Mouse (Mus musculus): ENCODE results near the gene Srf.
A peak's percentile ranks its signal among the peaks of the same experiment; 100 is the strongest.

Gene Srf

DNA sequence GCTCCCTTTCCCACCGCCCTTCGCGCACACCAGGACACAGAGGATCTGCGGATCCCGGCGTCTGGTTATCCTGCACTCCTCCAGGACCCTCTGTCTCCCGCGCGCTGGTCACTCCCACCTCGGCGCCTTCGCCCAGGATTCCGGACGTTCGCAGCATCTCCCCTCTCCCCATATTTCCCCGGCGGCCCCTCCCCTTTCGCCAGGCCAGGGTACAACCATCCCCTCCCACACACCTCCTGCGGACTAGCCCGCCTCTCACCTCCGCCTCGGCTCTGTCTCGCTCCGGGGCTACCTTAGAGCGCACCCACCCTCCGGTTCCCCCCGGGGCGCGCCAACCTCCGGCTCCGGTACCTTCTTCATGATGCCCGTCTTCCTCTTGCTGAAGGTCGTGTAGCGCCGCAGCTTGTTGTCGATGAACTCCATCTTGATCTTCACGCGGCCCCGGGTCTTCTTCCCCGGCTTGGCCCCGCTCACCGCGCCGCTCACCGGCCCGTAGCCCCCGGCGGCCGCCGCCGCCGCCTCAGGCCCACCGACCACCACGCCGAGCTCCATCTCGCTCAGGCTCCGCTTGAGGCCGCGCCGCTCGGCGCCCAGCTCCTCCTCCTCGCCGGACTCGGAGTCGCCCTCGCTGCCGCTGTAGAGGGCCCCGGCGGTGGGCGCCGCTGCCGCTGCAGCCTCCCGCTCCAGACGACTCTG lies 850 bp downstream of the Srf start:
- peak; percentile 62 for DNase-seq (ENCODE audit: low read depth)

DNA sequence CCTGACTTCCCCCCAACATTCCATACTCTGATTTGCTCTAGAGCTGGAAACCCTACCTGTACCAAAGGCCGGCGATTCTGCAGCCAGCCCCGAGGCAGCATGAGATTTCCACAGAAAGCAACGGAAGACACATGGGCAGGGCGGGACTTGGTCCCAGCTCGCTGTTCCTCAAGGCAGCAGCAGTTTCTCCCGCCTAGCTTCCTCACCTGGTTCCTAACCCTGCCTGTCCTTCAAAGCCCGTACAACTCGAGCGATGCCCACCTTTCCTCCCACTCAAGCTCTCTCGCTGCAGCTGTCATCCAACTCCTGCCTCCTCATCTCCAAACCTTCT lies 1.4 kb downstream of the Srf start:
- DNase-seq (ENCODE audit: low read depth) = peak; percentile 51

DNA sequence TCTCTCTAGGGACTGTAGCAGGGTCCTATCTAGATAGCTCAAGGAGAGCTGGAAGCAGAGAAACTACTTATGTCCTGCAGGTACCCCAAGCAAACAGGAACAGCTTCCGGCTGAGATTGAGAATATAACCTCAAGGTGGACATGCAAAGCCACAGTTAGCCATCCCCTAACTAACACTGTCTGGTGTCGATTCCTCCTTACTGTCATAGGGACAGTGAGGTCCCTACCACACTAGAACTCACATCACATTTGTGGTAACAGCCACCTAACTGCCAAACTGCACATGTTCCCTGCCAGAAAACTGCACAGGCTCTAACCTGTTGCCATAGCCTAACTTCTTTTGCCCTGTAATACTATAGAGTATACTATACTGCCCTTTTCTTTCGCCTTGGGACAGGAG lies 2.0 kb downstream of the Srf start:
- DNase-seq (ENCODE audit: low read depth) = peak; percentile 37

DNA sequence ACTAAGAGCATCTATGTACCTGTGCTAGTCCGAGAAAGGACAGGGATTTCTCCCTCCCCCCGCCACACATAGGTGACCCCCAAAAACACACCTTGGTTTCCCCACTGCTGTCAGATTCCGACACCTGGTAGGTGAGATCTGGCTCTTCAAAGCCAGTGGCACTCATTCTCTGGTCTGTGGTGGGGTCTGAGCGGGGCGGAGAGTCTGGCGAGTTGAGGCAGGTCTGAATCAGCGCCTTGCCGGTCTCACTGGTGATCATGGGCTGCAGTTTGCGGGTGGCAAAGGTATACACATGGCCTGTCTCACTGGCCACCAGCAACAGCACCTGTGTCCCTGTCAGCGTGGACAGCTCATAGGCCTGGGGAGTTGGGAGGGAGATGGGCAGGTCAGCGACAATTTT lies 2.5 kb downstream of the Srf start:
- DNase-seq (ENCODE audit: low read depth) = peak; percentile 24

DNA sequence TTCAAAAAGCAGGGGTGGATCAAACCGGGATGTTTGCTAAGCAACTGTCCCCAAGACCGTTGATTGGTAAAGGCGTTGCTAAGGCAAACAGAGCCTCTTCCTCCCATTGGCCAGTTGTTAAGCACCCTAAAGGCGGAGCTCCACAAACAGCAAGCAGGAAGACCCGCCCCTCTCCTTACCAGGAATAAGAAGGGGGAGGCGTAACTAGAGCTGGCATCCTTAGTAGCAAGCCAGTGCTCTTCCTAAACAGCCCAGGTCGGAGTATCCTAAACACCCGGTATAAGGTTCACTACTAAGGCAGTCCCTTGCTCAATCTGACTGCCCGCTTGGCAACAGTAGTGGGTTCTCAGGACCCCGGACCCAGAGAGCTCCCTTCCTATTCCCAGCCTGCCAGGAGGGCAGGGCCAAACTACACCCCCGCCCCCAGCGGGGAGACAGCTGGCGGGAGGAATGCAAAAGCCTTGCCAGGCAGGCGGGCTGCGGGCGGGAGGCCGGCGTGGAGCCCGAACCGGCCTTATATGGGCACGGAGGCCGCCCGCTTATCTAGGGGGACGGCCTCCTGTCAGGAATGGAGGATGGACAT lies 3.0 kb downstream of the Srf start:
- peak; percentile 84 for DNase-seq (ENCODE audit: low read depth)

DNA sequence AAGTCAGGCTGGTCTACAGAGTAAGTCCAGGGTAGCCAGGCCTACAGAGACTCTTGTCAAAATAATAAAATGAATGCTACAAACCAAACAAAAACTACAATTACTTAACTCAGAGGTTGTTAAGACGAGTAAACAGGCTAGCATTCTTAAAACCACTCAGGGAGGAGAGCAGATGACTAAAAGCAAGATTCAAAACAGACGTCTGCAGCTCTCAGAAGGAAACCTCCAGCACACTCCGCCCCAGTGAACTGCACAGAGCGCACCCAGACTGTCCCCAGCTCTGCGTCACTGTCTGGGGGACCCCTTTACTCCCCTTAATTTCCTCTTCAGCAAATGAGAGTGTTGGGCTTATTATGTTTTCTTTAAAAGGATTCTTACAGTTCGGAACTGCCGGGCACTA lies 3.8 kb downstream of the Srf start:
- peak; percentile 52 for DNase-seq (ENCODE audit: low read depth)

DNA sequence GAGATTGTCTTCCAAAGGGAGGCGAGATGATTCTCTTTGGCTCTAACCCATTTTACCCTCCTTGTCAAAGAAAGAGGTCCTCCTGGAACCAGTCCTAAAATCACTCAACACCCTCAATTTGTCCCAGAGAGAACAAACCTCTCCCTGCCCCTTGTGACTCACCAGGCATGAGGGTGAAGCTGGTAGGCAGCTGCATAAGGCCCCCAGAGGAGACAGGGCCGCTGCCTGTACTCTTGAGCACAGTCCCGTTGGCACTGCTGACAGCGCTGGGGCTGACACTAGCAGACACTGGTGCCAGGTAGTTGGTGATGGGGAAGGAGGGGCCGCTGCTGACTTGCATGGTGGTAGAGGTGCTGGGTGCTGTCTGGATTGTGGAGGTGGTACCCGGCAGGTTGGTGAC lies 4.6 kb downstream of the Srf start:
- DNase-seq (ENCODE audit: low read depth) = no peak

DNA sequence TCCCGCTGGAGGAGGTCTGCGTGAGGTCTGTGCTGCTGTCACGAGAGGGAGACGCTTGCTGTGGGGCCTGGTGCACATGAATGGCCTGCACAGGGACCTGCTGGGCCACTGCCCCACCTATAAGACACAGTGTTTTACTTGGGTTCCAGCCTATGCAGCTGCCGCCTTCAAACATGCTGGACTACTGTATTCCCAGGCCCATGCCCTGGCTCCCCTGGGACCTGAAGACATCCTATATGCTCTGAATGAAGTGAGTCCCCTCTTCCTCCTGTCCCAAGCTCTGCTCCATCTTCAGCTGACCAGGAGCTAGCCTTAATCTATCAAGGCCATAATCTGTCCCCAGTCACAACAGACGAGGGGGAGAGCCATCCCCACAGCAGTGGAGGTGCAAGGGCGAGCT lies 5.1 kb downstream of the Srf start:
- DNase-seq (ENCODE audit: low read depth) = no peak

DNA sequence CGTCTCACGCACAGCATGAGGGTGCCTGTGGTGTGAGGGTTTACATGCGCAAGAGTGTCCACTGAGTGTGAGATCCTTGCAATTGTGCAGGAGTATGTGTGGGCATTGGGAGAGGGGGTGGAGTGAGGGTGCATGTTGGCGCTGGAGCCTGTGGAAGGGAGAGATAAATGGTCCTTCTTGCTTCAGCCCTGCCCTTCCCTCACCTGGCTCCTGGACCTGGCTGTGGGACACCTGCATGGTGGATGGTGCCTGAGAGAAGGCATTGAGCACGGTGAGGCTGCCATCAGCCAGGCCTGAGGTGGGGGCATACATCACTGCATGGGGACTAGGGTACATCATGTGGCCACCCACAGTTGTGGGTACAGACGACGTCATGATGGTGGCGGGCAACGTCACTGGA lies 6.3 kb downstream of the Srf start:
- DNase-seq (ENCODE audit: low read depth) = no peak

DNA sequence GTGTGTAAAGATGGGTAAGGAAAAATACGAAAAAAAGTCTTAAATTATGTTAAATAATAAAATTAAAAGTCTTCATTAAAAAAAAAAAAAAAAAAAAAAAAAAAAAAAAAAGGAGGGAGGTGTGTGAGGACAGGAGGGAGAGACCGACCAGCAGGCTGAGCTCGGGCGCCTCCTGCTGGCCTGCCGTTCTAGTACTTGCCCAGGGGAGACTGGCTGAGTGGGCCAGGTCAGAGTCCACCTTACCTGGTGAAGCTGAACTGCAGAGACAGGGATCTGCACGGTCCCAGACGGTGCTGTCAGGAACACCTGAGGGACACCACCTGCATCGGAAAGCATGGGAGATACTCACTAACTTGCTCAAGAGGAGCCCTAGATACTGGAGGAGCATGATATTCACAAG lies 6.8 kb downstream of the Srf start:
- DNase-seq (ENCODE audit: low read depth) = peak; percentile 71

DNA sequence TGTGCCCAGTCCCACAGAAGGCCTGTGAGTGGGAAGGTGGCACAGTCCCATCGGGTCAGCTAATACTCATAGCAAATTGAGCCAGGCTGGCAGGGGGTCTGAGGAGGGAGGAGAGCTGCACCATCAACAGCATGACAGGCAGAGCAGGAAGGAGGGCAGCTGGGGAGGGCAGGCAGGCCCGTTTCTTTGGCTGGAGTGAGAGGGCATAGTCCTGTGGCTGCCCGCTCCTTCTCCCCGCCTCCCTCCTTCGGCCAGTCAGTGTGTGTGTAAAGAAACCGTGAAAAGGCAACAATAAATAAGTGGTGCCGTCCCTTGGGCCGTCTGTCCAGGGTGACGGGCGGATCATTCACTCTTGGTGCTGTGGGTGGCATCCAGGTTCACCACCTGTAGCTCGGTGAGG lies 7.2 kb downstream of the Srf start:
- DNase-seq (ENCODE audit: low read depth) = no peak

DNA sequence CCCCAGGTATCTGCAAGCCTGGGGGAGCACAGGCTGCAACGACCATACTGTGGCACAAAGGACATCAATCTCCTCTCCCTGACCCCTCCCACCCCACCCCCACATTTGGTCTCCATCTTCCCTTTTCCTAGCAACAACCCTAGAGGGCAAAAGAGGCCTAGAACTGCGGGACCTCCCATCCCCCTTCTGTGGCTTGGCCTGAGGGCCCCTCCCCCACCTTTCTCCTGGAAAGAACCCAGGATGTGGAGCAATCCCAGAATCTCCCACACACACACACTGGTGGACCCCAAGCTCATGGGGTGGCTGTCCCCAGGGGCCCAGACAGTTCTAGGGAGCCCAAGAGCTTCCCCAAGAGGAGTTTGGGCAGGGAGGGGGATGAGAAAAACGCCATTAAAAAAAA lies 8.1 kb downstream of the Srf start:
- DNase-seq (ENCODE audit: low read depth) = no peak

DNA sequence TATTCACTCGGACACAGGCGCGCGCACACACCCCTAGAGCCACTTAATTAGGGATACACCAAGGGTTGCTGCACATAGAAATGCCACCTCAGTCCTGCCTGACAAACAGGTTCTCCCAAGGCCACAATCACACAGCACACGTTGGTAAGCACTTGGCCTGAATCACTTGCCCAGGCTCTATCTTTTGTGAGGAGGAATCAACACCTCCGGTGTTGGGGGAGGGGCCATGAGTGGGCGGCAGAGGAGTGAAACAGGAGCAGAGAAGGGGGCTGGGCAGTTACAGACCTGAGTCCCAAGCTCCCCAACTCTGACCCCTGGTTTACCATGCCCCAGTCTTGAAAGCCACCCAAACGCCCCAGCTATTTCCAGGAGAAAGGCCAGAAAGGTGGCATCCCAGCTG lies 9.0 kb downstream of the Srf start:
- DNase-seq (ENCODE audit: low read depth) = peak; percentile 17

DNA sequence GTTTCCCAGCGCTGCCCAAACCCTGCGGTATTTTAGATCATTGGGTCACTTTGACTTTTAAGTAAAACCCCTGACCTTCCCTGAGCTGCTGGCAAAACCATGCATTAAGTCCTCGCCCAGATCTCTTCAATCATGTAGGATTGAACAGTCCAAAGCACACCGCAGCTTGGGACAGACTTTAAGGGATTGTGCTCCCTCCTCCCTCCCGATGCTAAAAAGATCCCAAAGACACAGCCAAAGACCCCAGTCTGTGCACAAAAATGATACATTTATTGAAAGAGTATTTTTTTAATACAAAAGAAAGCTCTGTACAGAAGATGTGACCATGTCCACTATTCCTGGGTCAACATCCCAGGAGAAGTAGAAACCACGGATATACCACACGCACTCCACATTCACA lies 9.4 kb downstream of the Srf start:
- no peak for DNase-seq (ENCODE audit: low read depth)

DNA sequence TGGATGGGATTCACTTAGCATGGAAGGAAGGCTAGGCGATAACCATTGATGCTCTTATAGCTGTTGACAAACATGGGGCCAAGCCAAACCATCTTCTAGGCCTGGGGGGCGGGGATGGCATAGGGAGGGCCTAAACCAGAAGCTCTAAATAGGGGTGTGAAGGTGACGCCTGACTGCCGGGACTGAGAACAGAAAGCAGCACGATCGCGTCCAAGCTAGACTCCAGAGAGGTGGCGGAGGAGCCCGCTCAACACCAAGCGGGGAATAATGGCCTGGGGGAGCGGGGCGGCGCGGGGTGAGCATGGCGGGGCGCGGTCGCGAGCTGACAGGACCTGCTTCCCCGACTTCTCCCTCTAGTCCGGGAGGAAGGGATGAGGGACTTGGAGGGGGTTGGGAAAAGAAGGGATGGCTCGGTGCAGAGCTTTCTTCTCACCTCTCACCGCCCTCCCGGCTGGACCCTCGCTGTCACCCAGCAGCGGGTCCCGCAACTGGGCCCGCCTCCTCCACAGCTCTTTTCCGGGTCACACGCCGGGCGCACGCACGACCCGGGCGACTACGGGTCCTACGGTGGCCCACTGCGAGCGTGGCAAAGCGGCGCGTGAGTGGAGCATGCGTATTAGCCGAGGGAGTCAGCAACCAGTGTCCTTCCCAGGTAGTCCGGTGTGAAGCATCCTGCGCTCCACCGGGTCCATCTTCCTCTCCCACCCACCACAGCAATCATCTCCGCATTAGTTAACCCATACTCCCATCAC lies 10.0 kb downstream of the Srf start, which contains the start of gene Cul9:
TSS of gene Cul9 (minus strand) at position 576 of the 752 bp plus-strand sequence.
- DNase-seq (ENCODE audit: low read depth) = peak; percentile 57

DNA sequence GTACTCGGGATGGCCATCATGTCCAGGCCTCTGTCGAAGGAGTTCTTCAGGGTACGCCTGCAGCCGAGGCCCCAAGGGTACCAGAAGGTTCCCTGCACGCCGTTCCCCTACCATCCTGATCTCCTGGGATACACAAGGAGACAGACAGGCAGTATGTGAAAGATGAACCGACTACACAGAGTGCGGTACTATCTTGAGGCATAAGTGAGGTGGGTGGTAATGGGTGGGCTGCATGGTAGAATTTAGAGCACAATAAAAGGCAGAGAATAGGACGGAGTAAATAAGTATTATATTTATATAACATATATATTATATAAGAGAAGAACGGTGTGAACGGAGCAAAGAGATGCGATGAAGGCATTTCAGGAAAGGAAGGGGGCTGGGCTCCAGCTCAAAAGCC lies 12.3 kb downstream of the Srf start:
- DNase-seq (ENCODE audit: low read depth) = no peak

DNA sequence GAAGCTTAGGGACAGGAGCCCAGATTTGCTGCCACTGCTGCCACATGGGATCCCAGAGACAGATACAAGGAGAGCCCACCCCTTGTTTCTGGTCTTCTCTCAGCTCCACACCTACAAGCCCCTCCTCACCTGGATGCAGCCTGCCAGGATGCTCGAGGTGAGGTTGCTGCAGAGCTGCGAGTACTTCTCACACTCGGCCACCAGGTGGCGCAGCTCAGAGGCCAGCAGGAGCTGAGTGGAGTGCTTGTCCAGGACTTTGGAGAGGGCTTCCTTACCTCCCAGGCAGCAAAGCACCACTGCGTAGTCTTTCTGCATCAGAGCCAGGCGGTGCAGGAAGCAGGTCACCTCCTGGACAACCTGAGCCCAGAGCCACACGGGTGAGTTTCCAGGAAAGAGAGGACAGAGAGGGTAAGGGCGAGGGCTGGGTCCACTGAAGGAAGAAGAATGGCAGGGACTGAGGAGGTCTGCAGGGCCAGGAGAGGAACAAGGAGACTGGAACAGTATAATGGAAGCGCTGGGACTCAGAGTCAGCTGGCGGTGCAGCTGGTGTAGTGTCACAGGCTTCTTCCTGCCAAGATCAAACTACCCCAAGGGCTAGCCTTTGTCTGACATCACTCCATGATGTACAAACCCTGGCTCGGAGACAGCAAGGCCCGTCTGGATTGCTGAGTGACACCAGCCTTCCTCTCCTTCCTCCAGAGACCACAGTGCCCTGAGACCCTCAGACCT lies 30.2 kb downstream of the Srf start:
- DNase-seq (ENCODE audit: low read depth) = peak; percentile 80

DNA sequence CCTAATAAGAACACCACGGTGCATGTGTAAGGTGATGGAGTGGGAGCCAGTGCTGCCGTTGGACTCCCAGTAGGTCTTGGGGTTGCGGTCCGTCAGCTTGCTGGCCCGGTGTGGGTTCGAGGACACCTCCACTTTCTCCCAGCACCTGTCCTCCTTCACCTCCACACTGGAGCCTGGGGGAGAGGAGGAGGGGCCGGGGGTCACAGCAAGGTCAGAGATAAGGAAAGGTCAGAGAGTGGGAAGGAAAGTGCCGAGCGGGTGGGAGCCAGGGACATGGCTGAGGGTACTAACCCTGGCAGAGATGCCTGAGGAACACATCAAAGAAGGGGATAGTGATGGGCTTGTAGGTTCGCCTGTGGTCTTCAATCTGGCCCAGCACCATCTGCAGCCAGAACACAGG lies 30.9 kb downstream of the Srf start:
- no peak for DNase-seq (ENCODE audit: low read depth)

DNA sequence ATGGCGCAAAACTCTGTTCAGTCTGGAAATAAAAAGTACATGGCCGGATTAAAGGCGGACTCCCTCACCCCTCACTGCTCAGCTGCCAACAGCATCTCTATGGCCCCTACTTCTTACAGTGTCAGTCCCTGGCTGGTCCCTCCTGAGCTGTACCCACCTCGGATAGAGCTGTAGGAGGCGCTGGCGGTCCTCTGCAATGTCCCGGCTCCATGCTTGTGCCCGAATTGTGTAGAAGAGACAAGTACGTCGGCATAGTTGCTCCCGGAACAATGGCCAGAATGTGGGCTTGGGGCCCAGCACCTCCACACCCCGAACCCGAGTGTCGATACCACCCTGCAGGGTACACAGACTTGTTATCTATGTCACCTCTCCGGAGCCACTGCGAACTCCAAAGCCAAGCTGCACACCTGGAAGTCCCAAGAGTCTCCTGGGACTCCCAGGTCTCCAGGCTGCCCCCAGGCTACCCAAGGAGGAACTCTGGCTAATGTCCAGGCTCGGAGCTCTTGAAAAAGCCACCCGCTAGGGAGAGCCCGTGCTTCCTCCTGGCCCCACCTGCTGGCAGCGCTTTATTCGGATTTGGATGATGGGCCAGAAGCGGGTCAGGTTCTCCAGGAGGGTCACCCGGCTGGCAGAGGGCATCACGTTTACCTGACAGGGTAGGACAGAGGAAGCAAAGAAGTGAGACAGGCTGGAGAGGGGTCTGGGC lies 33.9 kb downstream of the Srf start:
- no peak for DNase-seq (ENCODE audit: low read depth)

DNA sequence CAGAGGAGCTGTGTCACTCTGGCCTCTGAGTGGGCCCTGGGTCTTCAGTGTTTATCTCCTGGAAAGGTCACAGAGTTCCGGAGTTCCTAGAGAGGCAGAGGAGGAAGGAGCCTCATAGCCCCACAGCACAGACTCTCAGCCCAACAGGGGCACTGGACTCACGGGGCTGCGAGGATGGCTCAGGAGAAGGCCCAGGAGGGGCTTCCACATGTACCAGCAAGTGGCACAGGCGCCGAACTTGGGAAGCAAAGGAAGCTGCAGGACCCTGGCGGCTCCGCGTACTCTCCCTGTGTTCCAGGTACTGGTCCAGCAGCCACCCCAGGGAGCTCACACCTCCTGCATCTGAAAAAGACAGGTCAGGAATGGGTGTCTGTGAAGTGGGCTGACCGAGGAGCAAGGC lies 34.8 kb downstream of the Srf start:
- DNase-seq (ENCODE audit: low read depth) = no peak

DNA sequence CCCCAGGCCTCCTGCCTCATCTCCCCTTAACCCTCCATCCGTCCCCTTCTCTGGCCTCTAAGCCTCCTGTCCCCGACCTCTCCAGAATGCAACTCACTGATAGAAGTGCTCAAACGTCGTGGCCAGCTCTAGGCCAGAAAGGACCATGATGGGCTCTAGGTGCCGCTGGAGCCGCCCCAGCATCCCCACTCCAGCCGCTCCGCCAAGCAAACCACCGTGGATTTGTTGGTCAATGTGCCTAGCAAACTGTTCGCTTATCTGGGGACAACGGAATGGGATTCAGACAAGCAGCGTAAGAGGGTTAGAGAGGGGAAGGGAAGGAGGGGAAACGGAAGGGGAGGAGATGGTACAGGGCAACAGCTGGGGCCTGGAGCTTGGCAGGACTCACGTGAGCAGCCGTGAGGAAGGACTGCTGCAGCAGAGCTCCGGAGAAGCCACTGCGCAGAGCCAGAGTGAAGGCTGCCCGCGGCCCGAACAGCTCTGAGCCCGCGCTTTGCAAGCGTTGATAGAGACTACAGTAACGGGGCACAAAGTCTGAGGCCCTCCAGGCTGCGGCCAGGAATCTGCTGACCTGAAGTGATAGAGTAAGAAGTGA lies 35.5 kb downstream of the Srf start:
- no peak for DNase-seq (ENCODE audit: low read depth)

DNA sequence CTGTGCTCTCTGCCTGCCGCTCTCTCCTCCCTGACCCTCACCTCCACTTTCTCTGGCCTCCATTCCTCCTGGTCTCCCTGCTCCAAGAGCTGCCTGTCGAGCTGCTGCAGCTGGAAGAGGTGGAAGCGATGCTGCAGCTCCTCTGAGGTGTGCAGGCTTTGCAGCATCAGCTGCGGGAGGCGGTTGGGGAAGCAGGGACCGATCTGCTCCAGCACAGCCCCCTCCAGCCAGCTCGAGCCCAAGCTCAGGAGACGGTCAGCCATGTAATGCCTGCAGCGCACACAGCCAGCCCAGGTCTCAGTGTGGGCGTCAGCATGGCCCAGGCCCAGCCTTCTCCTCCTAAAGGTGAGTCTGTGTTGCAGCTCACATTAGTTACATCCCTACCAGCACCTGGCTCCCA lies 36.0 kb downstream of the Srf start:
- no peak for DNase-seq (ENCODE audit: low read depth)

Data from induced T-regulatory cell, adult 2 months (primary cell).